Mouse (Mus musculus) left cerebral cortex, postnatal 25 days (tissue): ENCODE measurements around the gene Nek8. TPM values are rescaled to one million over a fixed set of nuclear protein-coding genes. Genes with fewer than 3 reads are reported as not detected.

Experiments
- DNase-seq, 2 experiments: peaks; one replicate each; pipeline ENCODE4 v3.0.0; 2022; ENCODE audit warnings: low spot score in 2 of 2, mixed read lengths in 1 of 2
- intact Hi-C: fragments of 180-260 bp; cut with DNase I; formaldehyde crosslinking; loops from one replicate; pipeline ENCODE4 v1.15.1; 2025
- microRNA-seq, 2 experiments: library from miRNA; unstranded; fragments of <30 nt; microRNA quantifications; one replicate each; pipeline ENCODE4 v1.2.0; 2022
- total RNA-seq, 2 experiments: library from RNA; stranded (reverse); gene quantifications; 2 replicates each; pipeline ENCODE4 v1.2.3; 2021

Nek8 gene
- total RNA-seq, 2 experiments from 2014 or later = 3.1 to 3.2 TPM

GRCm38 (mm10) chr11:78119898-78120297 is 56.6 kb downstream of the Nek8 start:
- intact Hi-C loops = no loop called here

GRCm38 (mm10) chr11:78118467-78118866 is 58.0 kb downstream of the Nek8 start:
- intact Hi-C loops = no loop called here
- no peak for DNase-seq

More at GRCm38 (mm10) chr11:78119898-78120297, 56.6 kb downstream of the Nek8 start:
- no peak for DNase-seq

GRCm38 (mm10) chr11:78116146-78116410 is 60.4 kb downstream of the Nek8 start:
- no peak for DNase-seq
- intact Hi-C loops = no loop called here

Small RNAs within 50 kb of the gene (microRNA-seq; reads per million reads assigned to microRNA genes)
- 1.0 to 1.2 reads per million in 2 experiments for gene Mir7653

Other genes with a start within 250 kb of the Nek8 start
- gene Sez6, start 245.9 kb downstream of the Nek8 start, total RNA-seq = 100 to 1,000 TPM; 145 to 168 TPM
- 10 to 100 TPM; 50.5 to 51.4 TPM for gene Phf12, start 193.9 kb downstream of the Nek8 start, total RNA-seq
- 1 to 10 TPM; 7.9 to 8.9 TPM for gene Dhrs13, start 144.4 kb downstream of the Nek8 start, total RNA-seq
- 10 to 100 TPM; 95.5 to 96.8 TPM for gene Flot2, start 138.7 kb downstream of the Nek8 start, total RNA-seq
- 10 to 100 TPM; 18.7 to 20.3 TPM for gene Eral1, start 96.3 kb downstream of the Nek8 start, total RNA-seq
- gene Fam222b, start 82.0 kb downstream of the Nek8 start, total RNA-seq = 10 to 100 TPM; 28.2 to 29.6 TPM
- gene Traf4, start 11.1 kb downstream of the Nek8 start, total RNA-seq = 10 to 100 TPM; 11.3 to 12.5 TPM
- gene Tlcd1, start within 50 bp of the Nek8 start, total RNA-seq = 10 to 100 TPM; 29.2 to 30.1 TPM
- 100 to 1,000 TPM; 616 to 654 TPM for gene Rpl23a, start 6.9 kb upstream of the Nek8 start, total RNA-seq
- 10 to 100 TPM; 20.2 to 24.8 TPM for gene Rab34, start 11.8 kb upstream of the Nek8 start, total RNA-seq
- gene Proca1, start 16.7 kb upstream of the Nek8 start, total RNA-seq = 1 to 10 TPM; 6.2 to 6.4 TPM
- 10 to 100 TPM; 67.8 to 68.8 TPM for gene Sdf2, start 69.1 kb upstream of the Nek8 start, total RNA-seq
- 10 to 100 TPM; 92.2 to 95.8 TPM for gene Supt6, start 69.3 kb upstream of the Nek8 start, total RNA-seq
- gene 2610507B11Rik, start 85.1 kb upstream of the Nek8 start, total RNA-seq = 100 to 1,000 TPM; 179 to 197 TPM
- 10 to 100 TPM; 15.3 to 19.1 TPM for gene BC030499, start 114.2 kb upstream of the Nek8 start, total RNA-seq
- gene Spag5, start 124.9 kb upstream of the Nek8 start, total RNA-seq = 1 to 10 TPM; 8.0 to 8.9 TPM
- 100 to 1,000 TPM; 771 to 821 TPM for gene Aldoc, start 146.3 kb upstream of the Nek8 start, total RNA-seq
- 10 to 100 TPM; 67.0 to 67.7 TPM for gene Pigs, start 151.7 kb upstream of the Nek8 start, total RNA-seq
- gene Unc119, start 166.8 kb upstream of the Nek8 start, total RNA-seq = 10 to 100 TPM; 27.9 to 30.2 TPM
- gene Foxn1, start 209.9 kb upstream of the Nek8 start, total RNA-seq = under 1 TPM in 1 of 2 experiments, not detected in 1; 0.09 TPM
- not detected for gene Slc13a2, start 245.5 kb upstream of the Nek8 start, total RNA-seq